Mouse (Mus musculus): Measurements from ENCODE around the gene Calhm6. TPM values are rescaled to one million over a fixed set of nuclear protein-coding genes. Genes with fewer than 3 reads are reported as not detected.

The Calhm6 gene
- polyA plus RNA-seq, 1 experiment, result 5.7 TPM

DNA sequence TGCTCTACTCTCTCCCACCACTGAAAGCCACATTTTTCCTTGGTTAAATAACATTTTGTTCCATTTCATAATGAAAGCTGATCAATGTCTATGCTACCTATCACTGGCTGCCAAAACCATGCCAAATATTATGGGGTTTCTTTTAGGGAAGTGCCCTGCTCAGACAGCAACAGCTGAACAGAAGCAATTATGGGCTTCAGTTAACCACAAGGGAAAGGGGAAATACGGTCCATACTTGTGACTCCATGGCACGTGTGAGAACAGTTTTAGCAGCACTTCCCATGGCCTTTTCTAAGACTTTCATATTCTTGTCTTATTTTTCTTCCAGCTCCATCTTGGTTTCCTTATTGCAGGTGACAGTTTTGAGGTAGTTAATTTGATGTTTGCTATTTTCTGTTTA, 3.6 kb upstream of the Calhm6 start:
- Histone ChIP-seq H3K4me1 (ENCODE audit: control insufficient read depth, insufficient read depth, insufficient read length, low read length) (peaks cover 4% of the 10 kb centered on the region; the same call in 1 of the 2 replicates), H3K4me3 (ENCODE audit: insufficient read depth, low read depth, low read length) (no peak overlapping the region), H3K27ac (replicated peaks; ENCODE audit: low read depth, low read length) (no peak overlapping the region)

GRCm38 (mm10) chr10:34128391-34128790, 607 bp upstream of the Calhm6 start:
- H3K4me3 ChIP-seq (ENCODE audit: insufficient read depth, low read depth, low read length), result peak overlapping the region; percentile 71
- H3K27ac ChIP-seq (replicated peaks; ENCODE audit: low read depth, low read length), result peak overlapping the region; percentile 83

DNA sequence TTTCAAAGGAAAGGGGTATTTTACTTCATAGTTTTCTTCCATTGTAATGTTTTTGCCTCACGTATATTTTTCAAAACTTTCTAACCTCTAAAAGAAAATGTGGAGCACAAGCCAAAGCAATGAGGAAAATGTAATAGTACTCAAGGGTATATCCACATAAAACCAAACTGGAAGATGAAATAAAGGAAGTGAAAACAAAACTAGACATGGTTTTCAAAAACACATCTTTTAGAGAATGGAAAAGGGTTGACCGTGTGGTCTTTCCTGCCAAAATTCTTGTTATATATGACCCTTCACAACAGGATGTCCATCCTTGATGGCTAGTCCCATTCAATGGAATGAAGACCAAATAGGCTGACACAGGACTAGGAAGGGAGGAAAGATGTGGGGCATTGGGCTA, 9.4 kb downstream of the Calhm6 start:
- Histone ChIP-seq H3K4me3 (ENCODE audit: insufficient read depth, low read depth, low read length) (no peak overlapping the region), H3K4me1 (ENCODE audit: control insufficient read depth, insufficient read depth, insufficient read length, low read length) (no peaks in the 10 kb centered on the region), H3K27ac (replicated peaks; ENCODE audit: low read depth, low read length) (no peak overlapping the region)

More at GRCm38 (mm10) chr10:34128391-34128790, 607 bp upstream of the Calhm6 start:
- H3K4me1 ChIP-seq (ENCODE audit: control insufficient read depth, insufficient read depth, insufficient read length, low read length), result peaks cover 4% of the 10 kb centered on the region; the same call in 1 of the 2 replicates

- Histone ChIP-seq H3K4me1 (ENCODE audit: control insufficient read depth, insufficient read depth, insufficient read length, low read length) (no peaks in the 10 kb centered on the region), H3K27ac (replicated peaks; ENCODE audit: low read depth, low read length) (no peak overlapping the region), H3K4me3 (ENCODE audit: insufficient read depth, low read depth, low read length) (no peak overlapping the region)
Measured at GRCm38 (mm10) chr10:34117770-34118169, 10.0 kb downstream of the Calhm6 start.

GRCm38 (mm10) chr10:34117131-34117530, 10.7 kb downstream of the Calhm6 start:
- Histone ChIP-seq H3K27ac (replicated peaks; ENCODE audit: low read depth, low read length) (no peak overlapping the region), H3K4me1 (ENCODE audit: control insufficient read depth, insufficient read depth, insufficient read length, low read length) (no peaks in the 10 kb centered on the region), H3K4me3 (ENCODE audit: insufficient read depth, low read depth, low read length) (no peak overlapping the region)

GRCm38 (mm10) chr10:34111964-34112738, 15.6 kb downstream of the Calhm6 start:
- H3K4me3 ChIP-seq (ENCODE audit: insufficient read depth, low read depth, low read length), result no peak overlapping the region
- H3K27ac ChIP-seq (replicated peaks; ENCODE audit: low read depth, low read length), result no peak overlapping the region
- no peaks in the 10 kb centered on the region for H3K4me1 ChIP-seq (ENCODE audit: control insufficient read depth, insufficient read depth, insufficient read length, low read length)

DNA sequence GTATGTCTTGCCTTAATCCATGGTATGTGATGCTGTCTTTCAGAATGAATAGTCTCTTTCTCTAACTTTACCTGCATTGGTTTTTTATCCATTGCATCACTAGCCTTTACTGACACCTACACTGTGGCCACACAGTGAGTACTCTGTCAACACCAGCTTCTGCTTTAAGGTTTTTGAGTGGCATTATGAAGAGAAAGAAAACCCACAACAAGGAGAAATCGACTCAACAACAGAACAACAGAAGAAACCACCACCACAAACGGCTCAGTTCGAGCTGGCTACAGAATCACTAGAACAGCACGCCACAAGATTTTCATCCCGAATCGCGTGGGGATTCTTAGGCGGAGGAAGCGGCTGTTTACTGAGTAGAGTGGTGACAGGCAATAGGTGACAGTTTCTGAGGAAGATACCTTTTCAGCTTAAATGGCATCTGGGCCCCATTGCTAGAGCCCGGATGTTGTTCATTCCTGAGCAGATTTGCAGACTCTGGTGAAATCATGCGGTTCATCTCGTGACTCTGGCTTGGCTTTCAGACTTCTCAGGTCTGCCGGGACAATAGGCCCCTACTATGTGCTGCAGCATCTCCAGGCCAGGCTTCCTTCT, 16.8 kb downstream of the Calhm6 start:
- Histone ChIP-seq H3K4me1 (ENCODE audit: control insufficient read depth, insufficient read depth, insufficient read length, low read length) (no peaks in the 10 kb centered on the region), H3K27ac (replicated peaks; ENCODE audit: low read depth, low read length) (no peak overlapping the region), H3K4me3 (ENCODE audit: insufficient read depth, low read depth, low read length) (no peak overlapping the region)

DNA sequence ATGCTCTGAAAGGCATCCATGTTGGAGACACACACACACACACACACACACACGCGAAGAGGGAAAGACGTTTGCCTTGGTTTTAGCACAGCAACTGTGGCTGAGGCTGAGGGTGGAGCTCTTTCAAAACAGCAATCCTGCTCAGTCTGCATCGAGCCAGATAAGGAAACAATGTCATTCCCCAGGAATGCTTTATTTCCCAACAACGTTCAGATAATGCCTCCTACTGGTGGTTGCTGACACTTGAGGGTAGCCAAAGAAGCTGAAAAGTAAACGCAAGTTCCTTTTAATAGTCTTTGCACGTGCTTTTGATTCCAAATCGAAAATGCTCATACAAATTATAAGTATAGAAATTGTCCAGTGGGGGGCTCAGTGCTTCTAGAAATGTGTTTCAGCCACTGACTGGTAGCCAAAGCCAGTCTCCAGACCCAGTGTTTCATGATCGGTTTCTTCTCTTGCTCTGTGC, 31.3 kb downstream of the Calhm6 start, which contains the start of gene Calhm5:
TSS of gene Calhm5 (minus strand) at position 102 of the 466 bp plus-strand sequence.
- Histone ChIP-seq H3K27ac (replicated peaks; ENCODE audit: low read depth, low read length) (peak within 1 kb of the TSS; percentile 22; the same call in 1 of the 2 replicates), H3K4me1 (ENCODE audit: control insufficient read depth, insufficient read depth, insufficient read length, low read length) (no peaks in the 10 kb centered on the region; the same call in 1 of the 2 replicates), H3K4me3 (ENCODE audit: insufficient read depth, low read depth, low read length) (peak within 1 kb of the TSS; percentile 47)

DNA sequence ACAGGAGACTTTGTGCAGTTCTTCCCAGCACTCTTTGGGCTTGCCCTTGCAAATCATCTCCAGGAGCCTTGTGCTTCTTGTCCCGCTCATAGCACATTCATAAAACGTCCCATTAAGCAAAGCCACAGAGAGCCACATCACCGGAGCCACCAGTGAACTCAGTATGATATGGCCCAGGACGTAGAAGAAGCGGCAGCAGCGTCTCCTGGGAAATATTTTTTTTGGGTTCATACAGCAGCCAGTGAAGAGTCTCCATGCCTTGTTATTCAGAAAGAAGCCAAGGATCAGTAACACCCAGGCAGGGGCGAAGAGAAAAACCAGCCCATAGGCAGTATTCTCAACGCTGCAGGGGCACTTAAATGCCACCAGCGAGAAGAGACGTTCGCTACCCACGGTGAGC, 31.8 kb downstream of the Calhm6 start:
- Histone ChIP-seq H3K4me1 (ENCODE audit: control insufficient read depth, insufficient read depth, insufficient read length, low read length) (no peaks in the 10 kb centered on the region; the same call in 1 of the 2 replicates), H3K27ac (replicated peaks; ENCODE audit: low read depth, low read length) (peak overlapping the region; percentile 22; the same call in 1 of the 2 replicates), H3K4me3 (ENCODE audit: insufficient read depth, low read depth, low read length) (peak overlapping the region; percentile 47)

DNA sequence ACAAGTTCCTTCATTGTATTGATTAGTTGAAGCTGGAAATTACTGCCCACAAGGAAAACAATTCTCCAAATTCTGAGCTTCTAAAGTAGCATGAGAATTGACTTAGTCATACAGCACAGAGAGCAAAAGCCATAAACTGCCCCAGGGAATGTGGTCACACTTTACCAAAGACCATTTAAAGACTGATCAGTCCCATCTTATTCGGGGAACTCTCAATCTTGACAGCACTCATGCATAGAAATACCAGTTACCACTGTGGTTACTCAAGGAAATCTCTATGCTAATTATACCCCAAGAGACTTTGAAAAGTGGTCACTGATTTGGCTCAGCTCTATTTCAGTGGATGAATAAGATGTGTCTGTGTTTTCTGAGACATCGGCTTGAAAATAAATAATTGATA, 32.6 kb downstream of the Calhm6 start:
- no peaks in the 10 kb centered on the region; the same call in 1 of the 2 replicates for H3K4me1 ChIP-seq (ENCODE audit: control insufficient read depth, insufficient read depth, insufficient read length, low read length)
- H3K4me3 ChIP-seq (ENCODE audit: insufficient read depth, low read depth, low read length), result no peak overlapping the region
- no peak overlapping the region for H3K27ac ChIP-seq (replicated peaks; ENCODE audit: low read depth, low read length)

DNA sequence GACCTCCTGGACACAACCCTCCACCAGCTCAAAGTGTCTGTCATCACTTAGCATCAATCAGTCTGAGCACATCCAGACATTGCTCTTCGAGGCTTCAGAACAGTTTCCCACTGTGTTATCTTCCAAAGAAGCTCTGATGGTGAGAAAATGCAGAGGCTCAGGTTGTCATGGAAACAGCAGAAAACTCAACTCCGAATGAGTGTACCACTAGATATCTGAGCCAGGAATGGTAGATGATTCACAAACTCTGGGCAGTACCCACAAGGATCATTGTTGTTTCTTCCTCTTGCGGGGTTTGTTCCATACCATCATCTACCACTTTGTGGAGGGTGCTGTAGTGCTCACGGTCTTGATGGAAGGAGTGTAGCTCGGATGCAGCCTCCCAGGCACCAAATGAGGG, 35.9 kb downstream of the Calhm6 start:
- H3K4me3 ChIP-seq (ENCODE audit: insufficient read depth, low read depth, low read length), result no peak overlapping the region
- H3K27ac ChIP-seq (replicated peaks; ENCODE audit: low read depth, low read length), result no peak overlapping the region
- no peaks in the 10 kb centered on the region; the same call in 1 of the 2 replicates for H3K4me1 ChIP-seq (ENCODE audit: control insufficient read depth, insufficient read depth, insufficient read length, low read length)

DNA sequence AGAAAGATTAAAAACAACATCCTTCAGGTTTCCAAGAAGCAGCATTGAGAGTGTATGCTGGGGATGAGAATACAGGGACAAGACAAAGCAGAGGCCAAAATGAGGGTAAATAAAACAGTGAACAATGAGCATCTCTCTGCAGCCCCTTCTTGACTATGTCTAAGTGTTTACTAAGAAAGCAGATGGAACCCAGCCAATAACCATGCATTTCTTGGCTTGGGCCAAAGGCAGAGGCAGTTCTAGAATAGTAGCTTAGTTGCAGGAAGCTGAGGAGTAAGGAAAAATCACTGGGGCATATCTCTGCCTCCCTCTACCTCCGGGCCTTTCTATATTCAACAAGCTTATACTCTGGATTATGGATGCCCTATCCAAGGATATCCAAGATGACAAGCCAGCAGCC, 37.3 kb downstream of the Calhm6 start:
- Histone ChIP-seq H3K4me1 (ENCODE audit: control insufficient read depth, insufficient read depth, insufficient read length, low read length) (no peaks in the 10 kb centered on the region), H3K4me3 (ENCODE audit: insufficient read depth, low read depth, low read length) (no peak overlapping the region), H3K27ac (replicated peaks; ENCODE audit: low read depth, low read length) (no peak overlapping the region)

GRCm38 (mm10) chr10:34089517-34089916, 38.3 kb downstream of the Calhm6 start:
- Histone ChIP-seq H3K27ac (replicated peaks; ENCODE audit: low read depth, low read length) (no peak overlapping the region), H3K4me3 (ENCODE audit: insufficient read depth, low read depth, low read length) (no peak overlapping the region), H3K4me1 (ENCODE audit: control insufficient read depth, insufficient read depth, insufficient read length, low read length) (no peaks in the 10 kb centered on the region)

GRCm38 (mm10) chr10:34088515-34088914, 39.3 kb downstream of the Calhm6 start:
- Histone ChIP-seq H3K4me3 (ENCODE audit: insufficient read depth, low read depth, low read length) (no peak overlapping the region), H3K4me1 (ENCODE audit: control insufficient read depth, insufficient read depth, insufficient read length, low read length) (no peaks in the 10 kb centered on the region), H3K27ac (replicated peaks; ENCODE audit: low read depth, low read length) (no peak overlapping the region)

DNA sequence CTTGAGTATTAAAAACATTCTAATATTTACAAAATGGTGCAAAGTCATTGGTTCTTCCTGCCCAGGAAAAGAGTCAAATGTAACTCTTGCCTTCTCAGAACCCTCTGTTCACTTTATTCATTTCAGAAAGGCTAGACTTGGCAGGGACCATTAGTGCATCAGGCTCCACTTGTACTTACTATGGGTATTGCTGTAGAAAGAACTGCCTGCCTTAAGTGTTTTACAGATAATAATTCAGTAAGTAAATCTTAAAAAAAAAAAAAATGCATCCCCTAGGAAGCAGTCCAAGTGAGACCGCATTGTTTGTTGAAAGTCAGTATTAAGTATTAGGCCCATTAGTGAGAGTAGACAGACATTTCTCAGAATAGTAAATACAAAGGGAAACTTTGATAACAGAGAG, 41.3 kb downstream of the Calhm6 start:
- no peak overlapping the region for H3K4me3 ChIP-seq (ENCODE audit: insufficient read depth, low read depth, low read length)
- H3K27ac ChIP-seq (replicated peaks; ENCODE audit: low read depth, low read length), result no peak overlapping the region

More for the DNA sequence above, 41.3 kb downstream of the Calhm6 start:
- H3K4me1 ChIP-seq (ENCODE audit: control insufficient read depth, insufficient read depth, insufficient read length, low read length), result no peaks in the 10 kb centered on the region
